Mouse (Mus musculus): ENCODE results near the gene Zfp541.

DNA sequence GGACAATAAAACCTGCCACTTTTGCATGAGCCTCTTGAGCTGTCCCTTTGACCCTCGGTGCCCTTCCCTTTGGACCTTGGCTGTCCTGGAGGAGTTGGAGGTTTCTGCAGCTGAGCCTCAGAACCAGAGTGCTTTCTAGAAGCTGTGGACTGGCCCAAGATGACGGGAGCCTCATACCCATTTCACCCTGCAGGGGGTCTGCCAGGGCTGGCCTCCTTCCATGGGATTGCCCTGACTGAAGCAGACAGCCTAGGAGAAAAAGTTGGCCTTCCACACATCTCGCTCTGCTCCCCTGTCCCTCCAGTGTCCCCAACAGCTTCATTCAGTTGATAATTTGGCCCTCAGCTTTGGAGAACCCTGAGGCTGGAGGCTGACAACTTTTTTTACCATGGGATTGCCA lies 55.5 kb downstream of the Zfp541 start:
- no peak for TF ChIP-seq POLR2A (IDR thresholded peaks at IDR 0.05; ENCODE audit: insufficient read depth, low read length)
- TF ChIP-seq EP300 (IDR thresholded peaks at IDR 0.05; ENCODE audit: insufficient read depth, low read depth, low read length) = no peak

Data from ES-Bruce4 (cell line).